Mouse (Mus musculus) cerebellum, adult 2 months (tissue): ENCODE results near the gene Ybx2.

Experiments used
- CTCF ChIP-seq: fragments of 200-500 bp; IDR thresholded peaks from 2 replicates; pipeline ENCODE4 v1.5.1; 2011; ENCODE audit warnings: low read depth, mild to moderate bottlenecking, control low read depth, low read length, moderate library complexity, borderline replicate concordance; ENCODE audit not compliant: insufficient read depth
- POLR2A ChIP-seq: fragments of 200-500 bp; IDR thresholded peaks from 2 replicates; pipeline ENCODE4 v1.6.1; 2011; ENCODE audit warnings: low read length, control low read depth, borderline replicate concordance; ENCODE audit not compliant: insufficient read depth

GRCm38 (mm10) chr11:69913554-69914371 is 21.8 kb upstream of the Ybx2 start, which contains the start of gene Gps2:
- TF ChIP-seq CTCF = no peak
- peak; percentile 67; the same call in 1 of the 2 replicates for TF ChIP-seq POLR2A
